Mouse (Mus musculus): ENCODE measurements around the gene Cemip.
"Not testable (repeated sequence)": the region's sequence is repeated elsewhere in the genome, so short reads cannot be mapped to it uniquely, and the experiment has no call there.

Gene Cemip

GRCm38 (mm10) chr7:83891433-83892332 lies 194.6 kb downstream of the Cemip start:
- DNase-seq, result peak; percentile 100

GRCm38 (mm10) chr7:83889946-83890345 lies 196.4 kb downstream of the Cemip start:
- DNase-seq, result not testable (repeated sequence)

GRCm38 (mm10) chr7:83889383-83889782 lies 196.9 kb downstream of the Cemip start:
- peak; percentile 60 for DNase-seq

- peak; percentile 41 for DNase-seq
These were observed 199.8 kb downstream of the Cemip start for GRCm38 (mm10) chr7:83886366-83887129.

- no peak for DNase-seq
These were observed 200.5 kb downstream of the Cemip start for GRCm38 (mm10) chr7:83885835-83886234.

- no peak for DNase-seq
These were observed 201.3 kb downstream of the Cemip start for GRCm38 (mm10) chr7:83884921-83885532.

GRCm38 (mm10) chr7:83884021-83884658 lies 202.2 kb downstream of the Cemip start, which contains the start of the genes Tlnrd1 and Mesd:
Gene Tlnrd1 (minus strand): TSS chr7:83884305.
Gene Mesd (plus strand): TSS chr7:83884466.
- peak; percentile 93 for DNase-seq

- DNase-seq, result peak; percentile 87
These were observed 202.9 kb downstream of the Cemip start for GRCm38 (mm10) chr7:83883276-83884020.
